Mouse (Mus musculus): ENCODE data around the gene Opcml. TPM values are rescaled to one million over a fixed set of nuclear protein-coding genes. Genes with fewer than 3 reads are reported as not detected.

Gene Opcml
- polyA plus RNA-seq, 1 experiment = not detected

- Histone ChIP-seq H3K27me3 (ENCODE audit: control insufficient read depth, insufficient read depth, low read length, poor library complexity, severe bottlenecking) (no peaks in the 10 kb centered on the region), H3K4me3 (ENCODE audit: low read depth, low read length) (no peak overlapping the region), H3K9me3 (replicated peaks; ENCODE audit: control insufficient read depth, insufficient read depth, low read length, poor library complexity, severe bottlenecking) (no peaks in the 10 kb centered on the region), H3K27ac (ENCODE audit: insufficient read depth, low read length) (no peak overlapping the region), H3K36me3 (ENCODE audit: control insufficient read depth, insufficient read depth, low read length, poor library complexity, severe bottlenecking) (no peaks in the 10 kb centered on the region), H3K4me1 (ENCODE audit: control insufficient read depth, insufficient read depth, low read length) (no peaks in the 10 kb centered on the region), H3K9ac (ENCODE audit: low read depth, poor library complexity, severe bottlenecking) (no peak overlapping the region)
- no peak for TF ChIP-seq POLR2A (IDR thresholded peaks at IDR 0.05; ENCODE audit: insufficient read depth, low read length)
- TF ChIP-seq EP300 (IDR thresholded peaks at IDR 0.05; ENCODE audit: insufficient read depth, low read depth, low read length) = no peak
- TF ChIP-seq CTCF (IDR thresholded peaks at IDR 0.05; ENCODE audit: low read depth, low read length) = no peak
These were observed 135.1 kb downstream of the Opcml start for GRCm38 (mm10) chr9:27925650-27926049.

- H3K4me3 ChIP-seq (ENCODE audit: low read depth, low read length) = no peak overlapping the region
- TF ChIP-seq CTCF (IDR thresholded peaks at IDR 0.05; ENCODE audit: low read depth, low read length) (no peak), EP300 (IDR thresholded peaks at IDR 0.05; ENCODE audit: insufficient read depth, low read depth, low read length) (no peak), POLR2A (IDR thresholded peaks at IDR 0.05; ENCODE audit: insufficient read depth, low read length) (no peak)
- H3K27me3 ChIP-seq (ENCODE audit: control insufficient read depth, insufficient read depth, low read length, poor library complexity, severe bottlenecking) = no peaks in the 10 kb centered on the region
- H3K4me1 ChIP-seq (ENCODE audit: control insufficient read depth, insufficient read depth, low read length) = no peaks in the 10 kb centered on the region
- no peak overlapping the region for H3K9ac ChIP-seq (ENCODE audit: low read depth, poor library complexity, severe bottlenecking)
- no peak overlapping the region for H3K27ac ChIP-seq (ENCODE audit: insufficient read depth, low read length)
- H3K9me3 ChIP-seq (replicated peaks; ENCODE audit: control insufficient read depth, insufficient read depth, low read length, poor library complexity, severe bottlenecking) = no peaks in the 10 kb centered on the region
- H3K36me3 ChIP-seq (ENCODE audit: control insufficient read depth, insufficient read depth, low read length, poor library complexity, severe bottlenecking) = no peaks in the 10 kb centered on the region
These were observed 146.7 kb downstream of the Opcml start for GRCm38 (mm10) chr9:27937253-27937652.

GRCm38 (mm10) chr9:27937660-27938059, 147.1 kb downstream of the Opcml start:
- Histone ChIP-seq H3K4me1 (ENCODE audit: control insufficient read depth, insufficient read depth, low read length) (no peaks in the 10 kb centered on the region), H3K9ac (ENCODE audit: low read depth, poor library complexity, severe bottlenecking) (no peak overlapping the region), H3K4me3 (ENCODE audit: low read depth, low read length) (no peak overlapping the region), H3K9me3 (replicated peaks; ENCODE audit: control insufficient read depth, insufficient read depth, low read length, poor library complexity, severe bottlenecking) (no peaks in the 10 kb centered on the region), H3K27ac (ENCODE audit: insufficient read depth, low read length) (no peak overlapping the region), H3K36me3 (ENCODE audit: control insufficient read depth, insufficient read depth, low read length, poor library complexity, severe bottlenecking) (no peaks in the 10 kb centered on the region), H3K27me3 (ENCODE audit: control insufficient read depth, insufficient read depth, low read length, poor library complexity, severe bottlenecking) (no peaks in the 10 kb centered on the region)
- TF ChIP-seq POLR2A (IDR thresholded peaks at IDR 0.05; ENCODE audit: insufficient read depth, low read length) (no peak), CTCF (IDR thresholded peaks at IDR 0.05; ENCODE audit: low read depth, low read length) (no peak), EP300 (IDR thresholded peaks at IDR 0.05; ENCODE audit: insufficient read depth, low read depth, low read length) (no peak)

- no peak overlapping the region for H3K27ac ChIP-seq (ENCODE audit: insufficient read depth, low read length)
- no peak overlapping the region for H3K9ac ChIP-seq (ENCODE audit: low read depth, poor library complexity, severe bottlenecking)
- no peak overlapping the region for H3K4me3 ChIP-seq (ENCODE audit: low read depth, low read length)
- H3K9me3 ChIP-seq (replicated peaks; ENCODE audit: control insufficient read depth, insufficient read depth, low read length, poor library complexity, severe bottlenecking) = no peaks in the 10 kb centered on the region
- H3K36me3 ChIP-seq (ENCODE audit: control insufficient read depth, insufficient read depth, low read length, poor library complexity, severe bottlenecking) = no peaks in the 10 kb centered on the region
- TF ChIP-seq POLR2A (IDR thresholded peaks at IDR 0.05; ENCODE audit: insufficient read depth, low read length) (no peak), EP300 (IDR thresholded peaks at IDR 0.05; ENCODE audit: insufficient read depth, low read depth, low read length) (no peak), CTCF (IDR thresholded peaks at IDR 0.05; ENCODE audit: low read depth, low read length) (no peak)
- no peaks in the 10 kb centered on the region for H3K27me3 ChIP-seq (ENCODE audit: control insufficient read depth, insufficient read depth, low read length, poor library complexity, severe bottlenecking)
- no peaks in the 10 kb centered on the region for H3K4me1 ChIP-seq (ENCODE audit: control insufficient read depth, insufficient read depth, low read length)
These were observed 154.9 kb downstream of the Opcml start for GRCm38 (mm10) chr9:27945323-27946010.

GRCm38 (mm10) chr9:27951110-27951509, 160.5 kb downstream of the Opcml start:
- H3K9ac ChIP-seq (ENCODE audit: low read depth, poor library complexity, severe bottlenecking) = no peak overlapping the region
- TF ChIP-seq POLR2A (IDR thresholded peaks at IDR 0.05; ENCODE audit: insufficient read depth, low read length) (no peak), EP300 (IDR thresholded peaks at IDR 0.05; ENCODE audit: insufficient read depth, low read depth, low read length) (no peak), CTCF (IDR thresholded peaks at IDR 0.05; ENCODE audit: low read depth, low read length) (no peak)
- no peaks in the 10 kb centered on the region for H3K36me3 ChIP-seq (ENCODE audit: control insufficient read depth, insufficient read depth, low read length, poor library complexity, severe bottlenecking)
- H3K27ac ChIP-seq (ENCODE audit: insufficient read depth, low read length) = no peak overlapping the region
- no peaks in the 10 kb centered on the region for H3K27me3 ChIP-seq (ENCODE audit: control insufficient read depth, insufficient read depth, low read length, poor library complexity, severe bottlenecking)
- no peaks in the 10 kb centered on the region for H3K4me1 ChIP-seq (ENCODE audit: control insufficient read depth, insufficient read depth, low read length)
- no peak overlapping the region for H3K4me3 ChIP-seq (ENCODE audit: low read depth, low read length)
- no peaks in the 10 kb centered on the region for H3K9me3 ChIP-seq (replicated peaks; ENCODE audit: control insufficient read depth, insufficient read depth, low read length, poor library complexity, severe bottlenecking)

- no peak overlapping the region for H3K9ac ChIP-seq (ENCODE audit: low read depth, poor library complexity, severe bottlenecking)
- H3K27ac ChIP-seq (ENCODE audit: insufficient read depth, low read length) = no peak overlapping the region
- TF ChIP-seq POLR2A (IDR thresholded peaks at IDR 0.05; ENCODE audit: insufficient read depth, low read length) (no peak), EP300 (IDR thresholded peaks at IDR 0.05; ENCODE audit: insufficient read depth, low read depth, low read length) (no peak), CTCF (IDR thresholded peaks at IDR 0.05; ENCODE audit: low read depth, low read length) (no peak)
- H3K9me3 ChIP-seq (replicated peaks; ENCODE audit: control insufficient read depth, insufficient read depth, low read length, poor library complexity, severe bottlenecking) = no peaks in the 10 kb centered on the region
- H3K4me3 ChIP-seq (ENCODE audit: low read depth, low read length) = no peak overlapping the region
- H3K36me3 ChIP-seq (ENCODE audit: control insufficient read depth, insufficient read depth, low read length, poor library complexity, severe bottlenecking) = no peaks in the 10 kb centered on the region
- no peaks in the 10 kb centered on the region for H3K4me1 ChIP-seq (ENCODE audit: control insufficient read depth, insufficient read depth, low read length)
- no peaks in the 10 kb centered on the region for H3K27me3 ChIP-seq (ENCODE audit: control insufficient read depth, insufficient read depth, low read length, poor library complexity, severe bottlenecking)
These were observed 171.1 kb downstream of the Opcml start for GRCm38 (mm10) chr9:27961682-27962081.

All from ES-Bruce4 (cell line).